Mouse (Mus musculus) CH12.LX (cell line): ENCODE measurements around the gene Dynlt3.
"Not testable (repeated sequence)": the region's sequence is repeated elsewhere in the genome, so short reads cannot be mapped to it uniquely, and the experiment has no call there.

Experiments
- CHD2 ChIP-seq: IDR thresholded peaks from 2 replicates; pipeline ENCODE4 v1.6.1; 2011; ENCODE audit warnings: low read length, improper control_type of control experiment
- CTCF ChIP-seq, 2 experiments: IDR thresholded peaks in 1 of 2; conservative IDR thresholded peaks in 1 of 2; 2 replicates each; pipeline ENCODE4 v1.5.1; 2011 to 2012; ENCODE audit warnings: low read depth in 2 of 2, low read length in 2 of 2, improper control_type of control experiment in 1 of 2, inconsistent platforms in 1 of 2, mild to moderate bottlenecking in 1 of 2, moderate library complexity in 1 of 2
- EP300 ChIP-seq: IDR thresholded peaks from 2 replicates; pipeline ENCODE4 v1.6.1; 2011; ENCODE audit warnings: low read length, improper control_type of control experiment
- IRF4 ChIP-seq: IDR thresholded peaks from 2 replicates; pipeline ENCODE4 v1.6.1; 2014; ENCODE audit warnings: low read depth, mild to moderate bottlenecking, inconsistent platforms, low read length, improper control_type of control experiment
- MXI1 ChIP-seq: IDR thresholded peaks from 2 replicates; pipeline ENCODE4 v1.6.1; 2011; ENCODE audit warnings: mild to moderate bottlenecking, low read depth, low read length, improper control_type of control experiment
- MYC ChIP-seq: IDR thresholded peaks from 2 replicates; pipeline ENCODE4 v1.6.1; 2011; ENCODE audit warnings: low read depth, mild to moderate bottlenecking, improper control_type of control experiment, low read length
- POLR2A ChIP-seq: IDR thresholded peaks from 2 replicates; pipeline ENCODE4 v1.6.1; 2011; ENCODE audit warnings: low read depth, mild to moderate bottlenecking, improper control_type of control experiment, low read length
- SMC3 ChIP-seq: IDR thresholded peaks from 2 replicates; pipeline ENCODE4 v1.6.1; 2011; ENCODE audit warnings: low read depth, low read length, improper control_type of control experiment
- TBP ChIP-seq: conservative IDR thresholded peaks from 2 replicates; pipeline ENCODE4 v1.6.1; 2011; ENCODE audit warnings: low read depth, low read length, improper control_type of control experiment
- TCF12 ChIP-seq: IDR thresholded peaks from 2 replicates; pipeline ENCODE4 v1.6.1; 2014; ENCODE audit warnings: low read depth, mild to moderate bottlenecking, inconsistent platforms, low read length, improper control_type of control experiment
- UBTF ChIP-seq: IDR thresholded peaks from 2 replicates; pipeline ENCODE4 v1.6.1; 2012; ENCODE audit warnings: low read depth, mild to moderate bottlenecking, inconsistent platforms, low read length, improper control_type of control experiment, moderate library complexity
- USF1 ChIP-seq: IDR thresholded peaks from 2 replicates; pipeline ENCODE4 v1.6.1; 2014; ENCODE audit warnings: low read depth, mild to moderate bottlenecking, inconsistent platforms, low read length, improper control_type of control experiment
- ZKSCAN1 ChIP-seq: IDR thresholded peaks from 2 replicates; pipeline ENCODE4 v1.6.1; 2012; ENCODE audit warnings: low read depth, inconsistent platforms, low read length, improper control_type of control experiment, borderline replicate concordance

GRCm38 (mm10) chrX:9640594-9640993, 22.2 kb downstream of the Dynlt3 start:
- TF ChIP-seq POLR2A; TBP; SMC3; USF1; CTCF (conservative IDR thresholded peaks at IDR 0.05 in 1 of 2, IDR thresholded peaks at IDR 0.05 in 1 of 2; ENCODE audit: low read depth in 2 of 2, low read length in 2 of 2); MYC; EP300; MXI1; ZKSCAN1; UBTF; IRF4; CHD2; TCF12: not testable (repeated sequence)
